Mouse (Mus musculus): ENCODE data around the gene Btbd16. TPM values are rescaled to one million over a fixed set of nuclear protein-coding genes. Genes with fewer than 3 reads are reported as not detected.

Gene Btbd16
- polyA plus RNA-seq, 1 experiment: not detected

DNA sequence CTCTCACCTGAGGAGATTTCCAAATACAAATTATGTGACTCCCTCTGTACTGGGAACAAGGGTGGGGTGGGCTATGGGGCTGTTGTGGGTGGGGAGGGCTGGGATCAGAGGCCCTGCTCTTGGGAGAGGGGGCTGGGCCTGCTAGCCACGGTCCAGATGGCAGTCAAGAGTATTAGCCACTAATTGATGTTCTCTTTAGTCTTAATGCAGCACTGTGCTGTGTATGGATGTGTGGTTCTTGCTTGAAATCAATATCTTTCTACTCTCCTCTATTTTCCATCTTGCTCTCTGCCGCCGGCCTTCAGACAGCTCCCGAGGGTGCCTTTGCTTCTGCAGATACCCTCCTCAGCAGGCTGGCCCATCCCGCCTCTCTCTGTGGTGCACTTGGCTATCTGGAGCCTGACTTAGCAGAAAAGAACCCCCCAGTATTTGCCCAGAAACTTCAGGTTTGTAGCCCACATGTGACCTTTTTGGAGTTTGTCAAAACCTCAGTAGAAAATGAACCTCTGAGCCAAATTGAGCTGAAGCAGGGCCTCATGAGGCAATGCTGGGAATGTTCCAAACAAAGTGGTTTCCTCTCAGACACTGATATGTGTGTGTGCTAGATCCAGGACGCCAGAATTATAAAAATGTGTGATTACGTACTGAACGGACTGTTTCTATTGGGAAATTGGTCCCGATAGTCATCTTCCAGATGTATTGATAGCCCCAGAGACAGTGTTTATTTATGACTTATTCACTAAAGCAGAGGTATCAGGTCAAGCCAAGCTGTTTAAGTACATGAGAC, 30.4 kb upstream of the Btbd16 start:
- TF ChIP-seq GATA1 (IDR thresholded peaks at IDR 0.05; ENCODE audit: low read length): no peak
- H3K27me3 ChIP-seq (ENCODE audit: control insufficient read depth): no peaks in the 10 kb centered on the region
- H3K36me3 ChIP-seq (ENCODE audit: control insufficient read depth): no peaks in the 10 kb centered on the region; the same call in 1 of the 2 replicates
- no peaks in the 10 kb centered on the region for H3K9me3 ChIP-seq (ENCODE audit: control insufficient read depth, low read length)
- no peaks in the 10 kb centered on the region for H3K4me1 ChIP-seq (ENCODE audit: control insufficient read depth)
- no peak overlapping the region for H3K4me3 ChIP-seq (replicated peaks)

- H3K27me3 ChIP-seq (ENCODE audit: control insufficient read depth): no peaks in the 10 kb centered on the region
- no peaks in the 10 kb centered on the region; the same call in 1 of the 2 replicates for H3K36me3 ChIP-seq (ENCODE audit: control insufficient read depth)
- H3K4me1 ChIP-seq (ENCODE audit: control insufficient read depth): no peaks in the 10 kb centered on the region
- H3K4me3 ChIP-seq (replicated peaks): no peak overlapping the region
- H3K9me3 ChIP-seq (ENCODE audit: control insufficient read depth, low read length): no peaks in the 10 kb centered on the region
- no peak for TF ChIP-seq GATA1 (IDR thresholded peaks at IDR 0.05; ENCODE audit: low read length)
- TF ChIP-seq TAL1 (IDR thresholded peaks at IDR 0.05; ENCODE audit: low read length): no peak
These were observed 24.7 kb upstream of the Btbd16 start for GRCm38 (mm10) chr7:130749165-130749564.

- TF ChIP-seq GATA1 (IDR thresholded peaks at IDR 0.05; ENCODE audit: low read length) (no peak), TAL1 (IDR thresholded peaks at IDR 0.05; ENCODE audit: low read length) (no peak)
These were observed 22.9 kb upstream of the Btbd16 start for GRCm38 (mm10) chr7:130750752-130751490.

GRCm38 (mm10) chr7:130751678-130752077, 22.2 kb upstream of the Btbd16 start:
- Histone ChIP-seq H3K4me1 (ENCODE audit: control insufficient read depth) (no peaks in the 10 kb centered on the region), H3K4me3 (replicated peaks) (no peak overlapping the region), H3K36me3 (ENCODE audit: control insufficient read depth) (no peaks in the 10 kb centered on the region), H3K27me3 (ENCODE audit: control insufficient read depth) (no peaks in the 10 kb centered on the region), H3K9me3 (ENCODE audit: control insufficient read depth, low read length) (no peaks in the 10 kb centered on the region)
- TF ChIP-seq GATA1 (IDR thresholded peaks at IDR 0.05; ENCODE audit: low read length) (no peak), TAL1 (IDR thresholded peaks at IDR 0.05; ENCODE audit: low read length) (no peak)

More at GRCm38 (mm10) chr7:130750752-130751490, 22.9 kb upstream of the Btbd16 start:
- no peaks in the 10 kb centered on the region for H3K9me3 ChIP-seq (ENCODE audit: control insufficient read depth, low read length)
- no peak overlapping the region for H3K4me3 ChIP-seq (replicated peaks)
- no peaks in the 10 kb centered on the region for H3K36me3 ChIP-seq (ENCODE audit: control insufficient read depth)
- H3K27me3 ChIP-seq (ENCODE audit: control insufficient read depth): no peaks in the 10 kb centered on the region
- H3K4me1 ChIP-seq (ENCODE audit: control insufficient read depth): no peaks in the 10 kb centered on the region

GRCm38 (mm10) chr7:130754790-130755189, 19.1 kb upstream of the Btbd16 start:
- no peak for TF ChIP-seq TAL1 (IDR thresholded peaks at IDR 0.05; ENCODE audit: low read length)
- TF ChIP-seq GATA1 (IDR thresholded peaks at IDR 0.05; ENCODE audit: low read length): no peak
- no peaks in the 10 kb centered on the region for H3K9me3 ChIP-seq (ENCODE audit: control insufficient read depth, low read length)
- no peaks in the 10 kb centered on the region; the same call in 1 of the 2 replicates for H3K36me3 ChIP-seq (ENCODE audit: control insufficient read depth)
- H3K4me3 ChIP-seq (replicated peaks): no peak overlapping the region
- H3K4me1 ChIP-seq (ENCODE audit: control insufficient read depth): no peaks in the 10 kb centered on the region
- no peaks in the 10 kb centered on the region for H3K27me3 ChIP-seq (ENCODE audit: control insufficient read depth)

GRCm38 (mm10) chr7:130756343-130756835, 17.5 kb upstream of the Btbd16 start:
- Histone ChIP-seq H3K4me1 (ENCODE audit: control insufficient read depth) (no peaks in the 10 kb centered on the region), H3K9me3 (ENCODE audit: control insufficient read depth, low read length) (no peaks in the 10 kb centered on the region), H3K27me3 (ENCODE audit: control insufficient read depth) (no peaks in the 10 kb centered on the region), H3K4me3 (replicated peaks) (no peak overlapping the region), H3K36me3 (ENCODE audit: control insufficient read depth) (no peaks in the 10 kb centered on the region; the same call in 1 of the 2 replicates)
- no peak for TF ChIP-seq TAL1 (IDR thresholded peaks at IDR 0.05; ENCODE audit: low read length)
- no peak for TF ChIP-seq GATA1 (IDR thresholded peaks at IDR 0.05; ENCODE audit: low read length)

DNA sequence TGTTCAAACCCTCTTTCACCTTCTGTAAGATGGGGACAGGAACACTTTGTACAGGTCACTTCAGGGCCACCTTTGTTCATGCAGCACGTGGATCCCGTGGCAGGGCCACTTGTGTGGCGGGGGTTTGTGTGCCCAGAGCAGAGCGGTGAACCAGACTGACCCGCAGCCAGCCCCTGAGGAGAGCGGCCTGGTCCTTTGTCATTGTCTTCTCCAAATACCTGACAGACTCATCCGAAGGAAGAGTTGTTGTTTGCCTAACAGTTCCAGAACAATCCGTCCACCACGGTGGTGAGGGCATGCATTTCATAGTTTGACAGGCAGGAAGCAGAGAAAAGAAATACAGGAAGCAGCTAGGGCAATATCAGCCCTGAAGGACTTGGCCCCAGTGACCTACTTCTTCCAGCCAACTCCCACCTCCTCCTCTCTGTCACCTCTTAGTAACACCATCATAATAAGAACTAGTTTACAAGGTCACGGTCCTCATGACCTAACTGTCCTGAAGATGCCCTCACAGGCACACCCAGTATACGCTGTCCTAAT, 16.5 kb upstream of the Btbd16 start:
- H3K36me3 ChIP-seq (ENCODE audit: control insufficient read depth): no peaks in the 10 kb centered on the region; the same call in 1 of the 2 replicates
- H3K4me3 ChIP-seq (replicated peaks): no peak overlapping the region
- TF ChIP-seq GATA1 (IDR thresholded peaks at IDR 0.05; ENCODE audit: low read length): no peak
- no peak for TF ChIP-seq TAL1 (IDR thresholded peaks at IDR 0.05; ENCODE audit: low read length)
- H3K9me3 ChIP-seq (ENCODE audit: control insufficient read depth, low read length): no peaks in the 10 kb centered on the region
- no peaks in the 10 kb centered on the region for H3K4me1 ChIP-seq (ENCODE audit: control insufficient read depth)
- no peaks in the 10 kb centered on the region for H3K27me3 ChIP-seq (ENCODE audit: control insufficient read depth)

GRCm38 (mm10) chr7:130762071-130762897, 11.6 kb upstream of the Btbd16 start:
- H3K9me3 ChIP-seq (ENCODE audit: control insufficient read depth, low read length): no peaks in the 10 kb centered on the region
- H3K4me1 ChIP-seq (ENCODE audit: control insufficient read depth): no peaks in the 10 kb centered on the region
- H3K36me3 ChIP-seq (ENCODE audit: control insufficient read depth): no peaks in the 10 kb centered on the region; the same call in 1 of the 2 replicates
- TF ChIP-seq TAL1 (IDR thresholded peaks at IDR 0.05; ENCODE audit: low read length) (no peak), GATA1 (IDR thresholded peaks at IDR 0.05; ENCODE audit: low read length) (no peak)
- no peak overlapping the region for H3K4me3 ChIP-seq (replicated peaks)
- no peaks in the 10 kb centered on the region for H3K27me3 ChIP-seq (ENCODE audit: control insufficient read depth)
